Mouse (Mus musculus): Measurements from ENCODE around the gene Atg7. TPM values are rescaled to one million over a fixed set of nuclear protein-coding genes. Genes with fewer than 3 reads are reported as not detected.

Atg7 gene
- total and polyA plus RNA-seq, 3 experiments, result 11.1 to 15.7 (median 14.8) TPM

DNA sequence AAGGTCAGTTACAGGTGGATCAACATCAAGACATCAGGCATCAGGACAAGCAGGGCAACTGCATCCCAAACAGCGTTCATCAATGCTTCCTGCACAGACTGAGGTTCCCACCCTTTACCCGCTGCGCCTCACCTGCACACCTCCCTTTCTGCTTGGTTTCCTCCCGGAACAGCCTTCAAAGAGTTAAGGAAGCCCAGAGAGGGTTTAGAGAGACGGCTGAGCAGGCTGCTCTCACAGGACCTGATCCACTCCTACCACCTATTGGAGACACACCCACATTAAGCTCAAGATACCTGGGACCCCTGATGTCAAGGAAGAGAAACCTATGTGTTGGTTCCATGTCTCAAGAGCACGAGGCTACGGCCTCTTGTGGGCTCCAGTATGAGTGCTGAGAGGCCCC lies 266.9 kb downstream of the Atg7 start:
- in situ Hi-C loops (cut with MboI; ENCODE audit: low pct_ligation_motif_present, low pct_unique_long_range_greater_than_20kb, low sequenced_read_pairs), result loop anchor here (5.0 kb wide), 1 partner anchor 188 kb away; no protein-coding TSS in a partner anchor
- Histone ChIP-seq H3K27me3 (replicated peaks) (no peaks in the 10 kb centered on the region), H3K4me1 (ENCODE audit: control insufficient read depth in 1 of 2, insufficient read depth in 2 of 2) (peaks cover 21 to 84% of the 10 kb centered on the region in 2 experiments), H3K4me2 (ENCODE audit: insufficient read depth, low read depth, poor library complexity, severe bottlenecking) (no peak overlapping the region), H3K9ac (ENCODE audit: insufficient read depth, low read depth) (no peak overlapping the region), H3K4me3 (replicated peaks in 1 of 3; ENCODE audit: low read depth in 2 of 3, low read length in 2 of 3, poor library complexity in 1 of 3) (no peak overlapping the region), H3K79me2 (replicated peaks; ENCODE audit: control insufficient read depth, extremely low read depth, insufficient read depth, poor library complexity, severe bottlenecking) (peaks cover 94% of the 10 kb centered on the region), H3K36me3 (replicated peaks in 1 of 2; ENCODE audit: control insufficient read depth in 1 of 2, insufficient read depth in 1 of 2, low read length in 1 of 2) (peaks cover 2 to 49% of the 10 kb centered on the region in 2 experiments), H3K9me3 (replicated peaks; ENCODE audit: low read length) (no peaks in the 10 kb centered on the region), H3K27ac (ENCODE audit: insufficient read depth, low read depth) (no peak overlapping the region)
- no peak for DNase-seq (ENCODE audit: extremely low read depth)
- dilution Hi-C loops (cut with MboI; ENCODE audit: extremely low pct_ligation_motif_present, extremely low pct_unique_long_range_greater_than_20kb, low sequenced_read_pairs), result no loop called here
- TF ChIP-seq TBP (conservative IDR thresholded peaks at IDR 0.05; ENCODE audit: low read depth, low read length) (no peak), E2F4 (IDR thresholded peaks at IDR 0.05; ENCODE audit: insufficient replicate concordance, low read depth, low read length) (no peak), MEF2A (IDR thresholded peaks at IDR 0.05; ENCODE audit: borderline replicate concordance, low read depth, low read length) (no peak), POLR2AphosphoS2 (IDR thresholded peaks at IDR 0.05; ENCODE audit: low read depth, low read length) (no peak), ZMIZ1 (IDR thresholded peaks at IDR 0.05; ENCODE audit: low read depth, low read length) (no peak)

Other genes starting within 250 kb of the Atg7 start
- gene Hrh1, start 245.2 kb upstream of the Atg7 start, total RNA-seq (2012; rRNA removed), result not detected in 2 replicates
- gene Hrh1, start 245.2 kb upstream of the Atg7 start, total RNA-seq (2014; rRNA removed), result not detected in 2 replicates
- not detected in 2 replicates for gene Hrh1, start 245.2 kb upstream of the Atg7 start, polyA plus RNA-seq (2012; ENCODE audit: insufficient read length, low read depth)